Mouse (Mus musculus): ENCODE results near the gene Olfr802. TPM values are rescaled to one million over a fixed set of nuclear protein-coding genes. Genes with fewer than 3 reads are reported as not detected.

The Olfr802 gene
- polyA plus RNA-seq, 1 experiment from 2014 or later: not detected

Small RNA genes lying within 50 kb of the gene (microRNA-seq; reads per million reads assigned to microRNA genes)
- not detected for gene Gm24485

Other genes with a start within 250 kb of the Olfr802 start
- not detected in 2 replicates for gene Olfr787, start 226.3 kb downstream of the Olfr802 start, polyA plus RNA-seq (2015; fragmentation: Nextera tagmentation; extraction: Ambion mirVana)
- gene Olfr788, start 217.2 kb downstream of the Olfr802 start, polyA plus RNA-seq (2015; fragmentation: Nextera tagmentation; extraction: Ambion mirVana): not detected in 2 replicates
- gene Olfr789, start 203.4 kb downstream of the Olfr802 start, polyA plus RNA-seq (2015; fragmentation: Nextera tagmentation; extraction: Ambion mirVana): not detected in 2 replicates
- not detected in 2 replicates for gene Olfr790, start 189.7 kb downstream of the Olfr802 start, polyA plus RNA-seq (2015; fragmentation: Nextera tagmentation; extraction: Ambion mirVana)
- not detected in 2 replicates for gene Olfr791, start 166.4 kb downstream of the Olfr802 start, polyA plus RNA-seq (2015; fragmentation: Nextera tagmentation; extraction: Ambion mirVana)
- not detected in 2 replicates for gene Olfr792, start 149.0 kb downstream of the Olfr802 start, polyA plus RNA-seq (2015; fragmentation: Nextera tagmentation; extraction: Ambion mirVana)
- gene Olfr794, start 120.5 kb downstream of the Olfr802 start, polyA plus RNA-seq (2015; fragmentation: Nextera tagmentation; extraction: Ambion mirVana): not detected in 2 replicates
- not detected in 2 replicates for gene Olfr796, start 75.6 kb downstream of the Olfr802 start, polyA plus RNA-seq (2015; fragmentation: Nextera tagmentation; extraction: Ambion mirVana)
- gene Olfr798, start 60.2 kb downstream of the Olfr802 start, polyA plus RNA-seq (2015; fragmentation: Nextera tagmentation; extraction: Ambion mirVana): not detected in 2 replicates
- not detected in 2 replicates for gene Olfr799, start 50.7 kb downstream of the Olfr802 start, polyA plus RNA-seq (2015; fragmentation: Nextera tagmentation; extraction: Ambion mirVana)
- gene Olfr800, start 30.5 kb downstream of the Olfr802 start, polyA plus RNA-seq (2015; fragmentation: Nextera tagmentation; extraction: Ambion mirVana): not detected in 2 replicates
- not detected in 2 replicates for gene Olfr801, start 14.3 kb downstream of the Olfr802 start, polyA plus RNA-seq (2015; fragmentation: Nextera tagmentation; extraction: Ambion mirVana)
- gene Olfr803, start 6.1 kb upstream of the Olfr802 start, polyA plus RNA-seq (2015; fragmentation: Nextera tagmentation; extraction: Ambion mirVana): not detected in 2 replicates
- not detected in 2 replicates for gene Olfr804, start 15.0 kb upstream of the Olfr802 start, polyA plus RNA-seq (2015; fragmentation: Nextera tagmentation; extraction: Ambion mirVana)
- not detected in 2 replicates for gene Olfr805, start 41.2 kb upstream of the Olfr802 start, polyA plus RNA-seq (2015; fragmentation: Nextera tagmentation; extraction: Ambion mirVana)
- gene Olfr806, start 53.8 kb upstream of the Olfr802 start, polyA plus RNA-seq (2015; fragmentation: Nextera tagmentation; extraction: Ambion mirVana): not detected in 2 replicates
- gene Olfr807, start 69.6 kb upstream of the Olfr802 start, polyA plus RNA-seq (2015; fragmentation: Nextera tagmentation; extraction: Ambion mirVana): not detected in 2 replicates
- gene Olfr808, start 77.3 kb upstream of the Olfr802 start, polyA plus RNA-seq (2015; fragmentation: Nextera tagmentation; extraction: Ambion mirVana): not detected in 2 replicates
- gene Olfr809, start 86.5 kb upstream of the Olfr802 start, polyA plus RNA-seq (2015; fragmentation: Nextera tagmentation; extraction: Ambion mirVana): not detected in 2 replicates
- not detected in 2 replicates for gene Olfr810, start 106.7 kb upstream of the Olfr802 start, polyA plus RNA-seq (2015; fragmentation: Nextera tagmentation; extraction: Ambion mirVana)
- gene Olfr811, start 116.2 kb upstream of the Olfr802 start, polyA plus RNA-seq (2015; fragmentation: Nextera tagmentation; extraction: Ambion mirVana): not detected in 2 replicates
- gene Olfr812, start 157.9 kb upstream of the Olfr802 start, polyA plus RNA-seq (2015; fragmentation: Nextera tagmentation; extraction: Ambion mirVana): not detected in 2 replicates
- gene Olfr813, start 167.2 kb upstream of the Olfr802 start, polyA plus RNA-seq (2015; fragmentation: Nextera tagmentation; extraction: Ambion mirVana): not detected in 2 replicates
- not detected in 2 replicates for gene Olfr814, start 191.7 kb upstream of the Olfr802 start, polyA plus RNA-seq (2015; fragmentation: Nextera tagmentation; extraction: Ambion mirVana)
- not detected in 2 replicates for gene Olfr815, start 217.7 kb upstream of the Olfr802 start, polyA plus RNA-seq (2015; fragmentation: Nextera tagmentation; extraction: Ambion mirVana)
- not detected in 2 replicates for gene Olfr816, start 227.4 kb upstream of the Olfr802 start, polyA plus RNA-seq (2015; fragmentation: Nextera tagmentation; extraction: Ambion mirVana)

Measured in liver, embryonic 16.5 days (tissue).